Mouse (Mus musculus) limb, embryonic 13.5 days (tissue): ENCODE measurements around the gene Luzp1. TPM values are rescaled to one million over a fixed set of nuclear protein-coding genes. Genes with fewer than 3 reads are reported as not detected.

ENCODE experiments used
- ATAC-seq: fragments of 200-750 bp; cut with Nextera tagmentation; 2 replicates; pipeline ENCODE4 v1.8.0; 2017; ENCODE audit warnings: low read depth, moderate number of reproducible peaks, moderate TSS enrichment; ENCODE audit not compliant: low FRiP score
- H3K27ac ChIP-seq: fragments of 300-500 bp; sonication (generic); 2 replicates; pipeline ENCODE4 v1.5.1; 2015; ENCODE audit warnings: inconsistent platforms, mild to moderate bottlenecking, moderate library complexity
- H3K27me3 ChIP-seq: fragments of 300-500 bp; sonication (generic); 2 replicates; pipeline ENCODE4 v1.6.1; 2015; ENCODE audit warnings: mild to moderate bottlenecking, inconsistent platforms
- H3K36me3 ChIP-seq: fragments of 300-500 bp; sonication (generic); 2 replicates; pipeline ENCODE4 v1.6.1; 2015; ENCODE audit warnings: inconsistent platforms, mild to moderate bottlenecking, moderate library complexity
- H3K4me1 ChIP-seq: fragments of 300-500 bp; sonication (generic); 2 replicates; pipeline ENCODE4 v1.6.1; 2015; ENCODE audit warnings: inconsistent platforms
- H3K4me2 ChIP-seq: fragments of 300-500 bp; sonication (generic); replicated peaks from 2 replicates; pipeline ENCODE4 v1.6.1; 2015; ENCODE audit warnings: inconsistent platforms, mild to moderate bottlenecking, moderate library complexity
- H3K4me3 ChIP-seq: fragments of 300-500 bp; sonication (generic); 2 replicates; pipeline ENCODE4 v1.5.1; 2015; ENCODE audit warnings: moderate library complexity, mild to moderate bottlenecking, inconsistent platforms
- H3K9ac ChIP-seq: fragments of 300-500 bp; sonication (generic); 2 replicates; pipeline ENCODE4 v1.6.1; 2015; ENCODE audit warnings: mild to moderate bottlenecking, inconsistent platforms
- H3K9me3 ChIP-seq: fragments of 300-500 bp; sonication (generic); 2 replicates; pipeline ENCODE4 v1.6.1; 2016; ENCODE audit warnings: inconsistent platforms
- WGBS: fragments of 180-500 bp; shearing (Covaris S2); methylation state at CpG from one replicate; pipeline ENCODE4 v1.1.7; 2015; 5-methylcytosine and 5-hydroxymethylcytosine counted together
- polyA plus RNA-seq: library from polyadenylated mRNA; unstranded; fragments of >200 nt; fragmentation: Nextera tagmentation; extraction: Ambion mirVana; gene quantifications from 2 replicates; pipeline ENCODE4 v1.2.1, GENCODE M21; 2015

The Luzp1 gene
- polyA plus RNA-seq, 1 experiment from 2014 or later: 155 TPM

DNA sequence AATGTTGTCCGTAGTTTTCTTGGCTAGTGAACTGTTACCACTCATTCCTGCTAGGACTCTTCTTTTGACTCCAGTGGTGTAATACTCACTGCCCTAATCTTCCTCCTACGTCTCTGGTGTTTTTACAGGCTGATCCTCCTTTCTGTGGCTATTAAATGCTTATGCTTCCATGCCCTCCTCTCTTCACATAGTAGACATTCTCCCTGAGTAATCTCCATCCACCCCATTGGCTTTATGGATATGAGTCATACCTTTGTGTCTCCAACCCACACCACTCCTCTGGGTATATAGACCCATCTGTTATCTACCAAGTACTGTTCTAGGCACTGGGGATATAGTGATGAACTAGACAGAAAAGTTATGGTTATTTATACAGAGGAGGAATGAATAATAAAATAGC is 48.6 kb downstream of the Luzp1 start:
- 76% methylated on average over 2 of the region's 2 CpGs for WGBS
- ATAC-seq: no peak
- peaks cover 4% of the 10 kb centered on the region; the same call in 1 of the 2 replicates for H3K36me3 ChIP-seq
- H3K4me2 ChIP-seq: no peak overlapping the region
- peaks cover 13% of the 10 kb centered on the region for H3K4me1 ChIP-seq
- H3K27ac ChIP-seq: no peak overlapping the region
- no peaks in the 10 kb centered on the region for H3K27me3 ChIP-seq
- H3K9me3 ChIP-seq: no peaks in the 10 kb centered on the region
- no peak overlapping the region for H3K9ac ChIP-seq
- H3K4me3 ChIP-seq: no peak overlapping the region

DNA sequence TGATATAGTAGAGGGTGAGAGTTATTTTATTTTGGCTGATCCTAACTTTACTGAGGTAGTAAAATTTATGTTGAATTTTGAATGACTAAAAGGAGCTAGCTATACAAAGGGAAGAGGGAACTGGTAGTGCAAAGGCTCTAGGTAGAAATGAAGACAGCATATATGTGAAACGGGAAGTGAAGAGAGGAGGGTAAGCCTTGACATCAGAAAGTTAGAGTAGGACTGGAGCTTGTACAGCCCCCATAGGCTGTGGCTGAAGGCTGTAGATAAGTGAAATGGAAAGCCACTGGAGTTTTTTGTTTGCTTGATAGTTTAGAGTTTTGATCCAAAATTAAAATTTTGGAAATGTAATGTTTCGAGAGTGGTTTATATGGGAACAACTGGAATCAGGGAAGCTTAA is 49.0 kb downstream of the Luzp1 start:
- WGBS: 92% methylated on average over 2 of the region's 2 CpGs
- Histone ChIP-seq H3K4me3 (no peak overlapping the region), H3K36me3 (peaks cover 7% of the 10 kb centered on the region), H3K27me3 (no peaks in the 10 kb centered on the region), H3K4me2 (no peak overlapping the region), H3K9ac (no peak overlapping the region), H3K4me1 (peaks cover 11% of the 10 kb centered on the region), H3K27ac (no peak overlapping the region), H3K9me3 (no peaks in the 10 kb centered on the region)
- no peak for ATAC-seq

DNA sequence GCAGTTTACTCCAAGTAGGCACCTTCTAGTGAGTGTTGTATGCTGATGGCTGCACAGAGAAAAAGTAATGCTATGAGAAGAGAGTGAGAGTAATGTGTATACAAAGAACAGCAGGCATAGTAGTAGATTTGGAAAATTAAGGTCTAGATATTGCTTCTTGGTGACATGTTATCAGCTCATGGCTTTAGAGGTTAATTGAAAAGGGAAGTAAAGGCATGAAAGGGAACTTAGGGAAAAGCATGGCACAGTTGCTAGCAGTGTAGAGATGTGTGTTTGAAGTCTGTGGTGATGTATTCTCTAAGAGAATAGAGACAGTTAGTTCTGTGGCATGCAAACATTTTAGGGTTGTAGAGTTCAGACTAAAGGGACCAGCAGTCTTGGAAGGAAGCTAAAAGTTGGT is 50.3 kb downstream of the Luzp1 start:
- H3K27ac ChIP-seq: no peak overlapping the region
- H3K4me1 ChIP-seq: peaks cover 11% of the 10 kb centered on the region
- no peak overlapping the region for H3K9ac ChIP-seq
- H3K4me2 ChIP-seq: no peak overlapping the region
- no peaks in the 10 kb centered on the region for H3K9me3 ChIP-seq
- H3K36me3 ChIP-seq: peaks cover 16% of the 10 kb centered on the region
- H3K4me3 ChIP-seq: no peak overlapping the region
- H3K27me3 ChIP-seq: no peaks in the 10 kb centered on the region
- no peak for ATAC-seq

DNA sequence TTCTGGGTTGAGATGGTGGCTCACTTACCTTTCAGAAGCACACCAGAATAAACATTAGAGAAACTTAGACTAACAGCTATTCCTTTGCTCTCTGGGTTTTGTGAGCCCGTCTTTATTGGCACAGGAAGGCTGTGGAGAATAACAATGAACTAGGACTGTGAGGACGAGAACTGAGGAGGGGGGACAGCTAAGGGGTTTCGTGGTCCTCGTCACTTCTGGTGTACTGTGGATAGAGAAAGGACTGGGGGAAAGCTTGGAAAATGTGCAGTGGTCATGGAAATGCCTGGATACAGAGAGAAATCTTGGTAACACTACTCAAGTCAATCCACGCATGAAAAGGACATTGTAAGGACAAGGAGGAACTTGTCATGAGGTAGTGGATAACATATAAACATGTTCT is 52.3 kb downstream of the Luzp1 start:
- Histone ChIP-seq H3K4me2 (no peak overlapping the region), H3K27ac (no peak overlapping the region), H3K4me3 (no peak overlapping the region), H3K9ac (no peak overlapping the region), H3K27me3 (no peaks in the 10 kb centered on the region), H3K36me3 (peaks cover 16% of the 10 kb centered on the region), H3K4me1 (no peaks in the 10 kb centered on the region), H3K9me3 (no peaks in the 10 kb centered on the region)
- 82% methylated on average over 5 of the region's 5 CpGs for WGBS
- ATAC-seq: no peak

DNA sequence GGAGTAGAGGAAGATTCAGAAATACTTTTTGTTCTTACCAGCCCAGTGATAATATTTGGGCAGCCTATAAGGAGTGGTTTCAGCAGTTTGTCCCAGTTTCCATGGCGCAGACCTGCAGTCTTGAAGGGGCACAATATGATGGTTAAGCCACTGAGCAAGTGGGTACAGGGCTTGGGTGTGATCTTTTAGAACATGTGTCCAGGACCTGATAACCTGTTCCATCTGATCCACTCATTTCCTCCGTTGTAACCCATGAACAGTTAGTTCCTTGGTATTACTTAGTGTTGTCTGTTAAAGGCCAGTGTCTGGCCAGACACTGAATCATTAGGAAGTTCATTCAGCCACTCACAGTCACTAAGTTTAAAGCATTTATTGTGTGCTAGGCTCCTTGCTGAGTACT is 54.7 kb downstream of the Luzp1 start:
- no peak overlapping the region for H3K4me3 ChIP-seq
- H3K9ac ChIP-seq: no peak overlapping the region
- no peaks in the 10 kb centered on the region for H3K4me1 ChIP-seq
- H3K27me3 ChIP-seq: no peaks in the 10 kb centered on the region
- 79% methylated on average over 2 of the region's 2 CpGs for WGBS
- no peak overlapping the region for H3K4me2 ChIP-seq
- no peak overlapping the region for H3K27ac ChIP-seq
- peaks cover 22% of the 10 kb centered on the region for H3K36me3 ChIP-seq
- no peaks in the 10 kb centered on the region for H3K9me3 ChIP-seq
- ATAC-seq: no peak

DNA sequence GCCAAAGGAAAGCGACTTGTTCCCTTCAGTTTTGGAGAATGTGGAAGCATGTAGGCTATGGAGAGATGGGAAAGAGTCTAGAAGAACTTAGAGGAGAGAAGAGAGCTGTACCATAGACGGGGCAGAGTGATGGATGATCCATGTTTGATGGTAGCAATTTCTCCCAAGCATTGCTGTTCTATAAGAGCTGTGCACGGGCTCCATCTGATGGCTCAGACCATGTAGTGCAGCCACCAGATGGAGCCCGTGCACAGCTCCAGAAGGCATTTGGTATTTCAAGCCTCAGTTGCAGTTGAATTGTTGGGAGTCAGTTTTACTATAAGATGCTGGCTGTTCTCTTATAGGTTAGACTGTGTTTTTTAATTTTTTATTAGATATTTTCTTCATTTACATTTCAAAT is 56.9 kb downstream of the Luzp1 start:
- WGBS: 18% methylated on average over 4 of the region's 4 CpGs
- Histone ChIP-seq H3K27ac (no peak overlapping the region), H3K36me3 (peaks cover 26% of the 10 kb centered on the region), H3K4me2 (no peak overlapping the region), H3K9me3 (no peaks in the 10 kb centered on the region), H3K4me3 (no peak overlapping the region), H3K9ac (no peak overlapping the region), H3K4me1 (no peaks in the 10 kb centered on the region), H3K27me3 (no peaks in the 10 kb centered on the region)
- ATAC-seq: no peak

DNA sequence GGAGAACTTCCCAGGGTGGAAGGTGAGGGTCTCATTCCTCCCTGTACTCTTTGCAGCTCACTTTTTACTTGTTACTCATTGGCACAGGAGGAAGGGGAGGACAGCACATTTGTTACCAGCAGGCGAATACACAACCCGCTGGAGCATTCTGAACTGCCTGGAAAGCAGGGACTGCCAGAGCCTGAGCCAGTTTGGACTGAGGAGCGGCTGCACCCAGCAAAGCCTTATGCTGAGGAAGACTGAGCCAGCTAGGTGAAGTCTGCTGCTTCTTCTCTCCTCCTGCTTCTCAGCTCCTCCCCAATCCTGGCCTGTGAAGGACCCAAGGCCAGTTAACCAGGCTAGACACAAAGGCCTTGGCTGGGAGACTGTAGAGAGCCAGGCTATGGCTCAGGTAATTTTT is 75.6 kb downstream of the Luzp1 start:
- peaks cover 96% of the 10 kb centered on the region for H3K36me3 ChIP-seq
- no peak overlapping the region for H3K27ac ChIP-seq
- ATAC-seq: no peak
- no peaks in the 10 kb centered on the region for H3K27me3 ChIP-seq
- no peak overlapping the region for H3K4me3 ChIP-seq
- H3K9me3 ChIP-seq: no peaks in the 10 kb centered on the region
- H3K4me2 ChIP-seq: no peak overlapping the region
- H3K9ac ChIP-seq: no peak overlapping the region
- WGBS: 94% methylated on average over 3 of the region's 3 CpGs
- peaks cover 17% of the 10 kb centered on the region for H3K4me1 ChIP-seq

DNA sequence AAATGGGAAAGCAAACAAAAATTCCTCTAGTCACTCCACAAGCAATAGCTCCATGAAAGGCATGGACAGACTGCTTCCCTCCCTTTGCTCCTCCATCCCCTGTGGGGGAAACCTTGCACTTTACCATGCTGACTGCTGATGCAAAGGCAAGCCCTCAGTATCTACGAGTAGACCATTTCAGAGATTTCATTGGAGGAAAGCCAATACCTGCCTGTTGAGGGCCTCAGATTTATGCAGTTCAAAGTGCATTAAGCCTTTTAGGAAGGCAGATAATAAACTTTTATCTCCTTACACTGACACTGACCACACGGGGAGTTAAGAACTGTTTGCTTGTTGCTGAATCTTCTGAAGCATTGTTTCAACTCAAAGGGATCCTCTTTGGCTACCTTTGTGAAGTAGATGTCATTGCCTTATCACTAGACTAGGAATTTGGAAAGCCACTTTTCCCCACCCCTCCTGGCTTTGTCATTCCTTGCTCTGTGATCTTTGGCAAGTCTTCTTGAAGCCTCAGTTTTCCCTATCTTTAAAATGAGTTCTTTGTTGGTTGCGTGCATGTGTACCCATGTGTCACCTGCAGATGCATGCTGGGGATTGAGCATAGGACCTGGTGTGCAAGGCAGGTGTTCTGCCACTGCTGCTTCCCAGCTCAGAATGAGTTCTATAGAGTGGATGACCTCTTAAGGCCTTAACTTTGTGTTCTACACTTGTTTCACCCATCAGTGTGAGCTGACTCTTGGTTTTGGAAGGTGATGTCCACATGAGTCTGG is 76.9 kb downstream of the Luzp1 start:
- Histone ChIP-seq H3K36me3 (peaks cover 100% of the 10 kb centered on the region), H3K9ac (no peak overlapping the region), H3K27me3 (no peaks in the 10 kb centered on the region), H3K4me2 (no peak overlapping the region), H3K27ac (no peak overlapping the region), H3K4me3 (no peak overlapping the region), H3K4me1 (peaks cover 17% of the 10 kb centered on the region), H3K9me3 (no peaks in the 10 kb centered on the region)
- WGBS: 76% methylated on average over 3 of the region's 3 CpGs
- no peak for ATAC-seq

DNA sequence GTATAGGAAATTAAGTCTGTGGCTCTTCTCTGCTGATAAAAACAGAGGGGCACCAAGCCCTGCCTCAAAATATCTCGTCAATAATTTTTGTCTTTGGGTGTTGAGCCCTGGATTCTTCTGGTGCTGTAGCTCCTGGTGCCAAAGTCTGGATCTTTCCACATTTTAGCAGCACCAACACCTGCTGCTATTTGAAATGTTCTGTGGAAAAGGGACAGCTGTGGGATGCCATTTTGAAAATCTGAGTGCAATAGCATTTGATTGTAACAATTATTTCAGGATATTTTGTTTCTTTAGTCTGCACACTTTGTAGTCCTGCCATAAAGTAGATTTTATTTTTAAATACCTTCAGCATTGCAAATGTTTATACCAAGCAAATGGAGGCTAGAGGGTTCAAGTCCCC is 78.2 kb downstream of the Luzp1 start:
- no peak for ATAC-seq

DNA sequence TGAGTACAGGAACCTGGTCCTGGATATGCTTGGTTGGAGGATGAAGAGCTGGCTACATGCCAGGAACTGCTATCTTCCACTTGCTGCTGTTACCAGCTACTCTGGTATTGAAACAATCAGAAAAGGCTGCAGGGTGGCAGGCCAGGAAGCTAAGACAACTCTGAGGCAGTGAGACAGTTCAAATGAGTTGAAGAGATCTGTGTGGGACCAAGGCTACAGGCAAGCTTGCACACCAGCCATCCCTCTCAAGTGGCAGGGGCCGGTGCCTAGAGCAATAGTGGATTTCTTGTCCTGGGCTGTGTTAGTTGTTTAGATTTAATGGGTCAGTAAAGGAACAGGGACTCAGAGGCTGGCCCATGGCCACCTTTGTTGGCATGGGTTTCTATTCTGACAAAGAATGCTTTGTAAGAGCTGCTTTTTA is 78.8 kb downstream of the Luzp1 start:
- no peak overlapping the region for H3K9ac ChIP-seq
- WGBS: 79% methylated on average over 1 of the region's 1 CpGs
- H3K4me3 ChIP-seq: no peak overlapping the region
- no peak for ATAC-seq
- H3K27ac ChIP-seq: peak overlapping the region; percentile 16; the same call in 1 of the 2 replicates
- peaks cover 99% of the 10 kb centered on the region for H3K36me3 ChIP-seq
- H3K4me1 ChIP-seq: peaks cover 17% of the 10 kb centered on the region
- no peaks in the 10 kb centered on the region for H3K27me3 ChIP-seq
- H3K9me3 ChIP-seq: no peaks in the 10 kb centered on the region
- no peak overlapping the region for H3K4me2 ChIP-seq

More for the DNA sequence above, 78.2 kb downstream of the Luzp1 start:
- 79% methylated on average over 1 of the region's 1 CpGs for whole genome bisulfite sequencing
- Histone ChIP-seq H3K4me2 (no peak overlapping the region), H3K9me3 (no peaks in the 10 kb centered on the region), H3K4me3 (no peak overlapping the region), H3K36me3 (peaks cover 99% of the 10 kb centered on the region), H3K27me3 (no peaks in the 10 kb centered on the region), H3K4me1 (peaks cover 17% of the 10 kb centered on the region), H3K27ac (no peak overlapping the region), H3K9ac (no peak overlapping the region)

DNA sequence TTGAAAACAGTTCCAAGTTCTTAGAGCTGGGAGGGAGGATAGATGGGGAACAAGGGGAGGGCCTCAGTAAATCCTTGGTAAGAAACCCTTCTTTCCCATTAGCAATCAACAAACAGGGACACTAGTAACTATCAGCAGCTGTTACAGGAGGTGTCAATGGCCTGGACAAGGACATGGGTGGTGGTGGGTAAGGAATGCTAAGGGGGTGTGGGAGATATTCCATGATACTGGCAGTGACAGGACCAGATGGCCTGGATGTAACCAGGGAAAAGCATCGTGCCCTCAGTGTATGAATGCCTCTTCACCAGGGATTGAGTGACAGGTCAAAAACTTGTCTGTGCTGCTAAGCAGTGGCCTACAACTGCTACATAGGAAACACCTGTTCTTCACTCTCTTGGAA is 83.5 kb downstream of the Luzp1 start:
- H3K27ac ChIP-seq: no peak overlapping the region
- no peak for ATAC-seq
- H3K9me3 ChIP-seq: no peaks in the 10 kb centered on the region
- H3K27me3 ChIP-seq: no peaks in the 10 kb centered on the region
- H3K4me1 ChIP-seq: peaks cover 11% of the 10 kb centered on the region; the same call in 1 of the 2 replicates
- 81% methylated on average over 1 of the region's 1 CpGs for WGBS
- peaks cover 93% of the 10 kb centered on the region for H3K36me3 ChIP-seq
- no peak overlapping the region for H3K4me3 ChIP-seq
- no peak overlapping the region for H3K9ac ChIP-seq
- H3K4me2 ChIP-seq: no peak overlapping the region

DNA sequence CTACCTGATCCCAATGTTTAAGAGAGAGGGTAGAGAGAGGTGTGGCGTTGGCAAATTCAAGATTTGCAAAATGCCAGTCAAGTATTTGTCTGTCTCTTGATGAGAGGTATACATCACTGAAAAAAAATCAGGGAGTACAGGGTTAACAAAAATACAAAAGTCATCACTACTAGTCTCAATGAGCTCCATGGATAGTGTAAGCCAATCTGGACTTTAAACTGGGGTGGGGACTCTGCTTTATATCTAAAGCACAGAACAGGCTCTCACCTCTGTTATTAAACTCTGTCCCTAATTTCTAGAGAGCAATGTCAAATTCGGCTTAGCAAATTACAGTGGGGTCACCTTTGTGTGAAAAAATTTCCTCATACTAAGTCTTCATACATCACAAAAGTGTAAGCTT is 88.1 kb downstream of the Luzp1 start:
- H3K36me3 ChIP-seq: peaks cover 91% of the 10 kb centered on the region
- 87% methylated on average over 2 of the region's 2 CpGs for WGBS
- no peaks in the 10 kb centered on the region for H3K9me3 ChIP-seq
- H3K27me3 ChIP-seq: no peaks in the 10 kb centered on the region
- ATAC-seq: no peak
- no peak overlapping the region for H3K27ac ChIP-seq
- no peaks in the 10 kb centered on the region for H3K4me1 ChIP-seq
- no peak overlapping the region for H3K9ac ChIP-seq
- H3K4me2 ChIP-seq: no peak overlapping the region
- no peak overlapping the region for H3K4me3 ChIP-seq

DNA sequence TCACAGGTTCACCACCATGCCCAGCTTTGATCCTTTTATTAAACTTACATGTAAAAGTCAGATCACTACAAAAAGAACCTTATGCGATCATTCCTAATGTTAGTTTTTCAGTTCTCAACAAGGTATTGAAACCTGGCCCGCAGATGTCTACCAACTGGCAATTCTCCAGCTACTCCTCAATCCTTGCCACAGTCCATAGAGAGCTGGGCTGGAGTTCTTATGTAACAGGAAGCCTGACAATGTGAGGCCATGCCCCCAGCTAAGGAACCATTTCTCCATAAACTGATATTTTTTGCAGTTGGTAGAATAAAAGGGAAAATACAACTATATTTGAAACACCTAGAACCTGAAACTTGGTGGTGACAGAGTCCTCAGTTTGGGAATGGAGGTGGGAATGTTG is 90.1 kb downstream of the Luzp1 start:
- Histone ChIP-seq H3K4me1 (no peaks in the 10 kb centered on the region), H3K4me2 (no peak overlapping the region), H3K36me3 (peaks cover 92% of the 10 kb centered on the region), H3K4me3 (no peak overlapping the region), H3K9me3 (no peaks in the 10 kb centered on the region), H3K27me3 (no peaks in the 10 kb centered on the region), H3K9ac (no peak overlapping the region), H3K27ac (no peak overlapping the region)
- no peak for ATAC-seq
- 85% methylated on average over 2 of the region's 2 CpGs for WGBS
